Mouse (Mus musculus) megakaryocyte-erythroid progenitor cell, adult 5-6 weeks (primary cell): ENCODE data around the gene Ttc25. TPM values are rescaled to one million over a fixed set of nuclear protein-coding genes. Genes with fewer than 3 reads are reported as not detected.
A peak's percentile ranks its signal among the peaks of the same experiment; 100 is the strongest.
"Not testable (repeated sequence)": the region's sequence is repeated elsewhere in the genome, so short reads cannot be mapped to it uniquely, and the experiment has no call there.

Source experiments
- ATAC-seq: replicated peaks from 2 replicates; pipeline ENCODE4 v1.8.0; 2016; ENCODE audit warnings: mild to moderate bottlenecking, inconsistent platforms; ENCODE audit not compliant: severe bottlenecking, poor library complexity, low FRiP score, low TSS enrichment
- total RNA-seq, 2 experiments: library from RNA; stranded (forward) in 1 of 2; stranded (reverse) in 1 of 2; fragments of 200-1000, 215-1000 nt in 1 of 2; fragments of >200 nt in 1 of 2; fragmentation: Nextera tagmentation in 1 of 2; gene quantifications; 2 replicates each; pipeline ENCODE4 v1.2.3; 2014 to 2017

Gene Ttc25
- total RNA-seq, 2 experiments from 2014 or later = not detected

DNA sequence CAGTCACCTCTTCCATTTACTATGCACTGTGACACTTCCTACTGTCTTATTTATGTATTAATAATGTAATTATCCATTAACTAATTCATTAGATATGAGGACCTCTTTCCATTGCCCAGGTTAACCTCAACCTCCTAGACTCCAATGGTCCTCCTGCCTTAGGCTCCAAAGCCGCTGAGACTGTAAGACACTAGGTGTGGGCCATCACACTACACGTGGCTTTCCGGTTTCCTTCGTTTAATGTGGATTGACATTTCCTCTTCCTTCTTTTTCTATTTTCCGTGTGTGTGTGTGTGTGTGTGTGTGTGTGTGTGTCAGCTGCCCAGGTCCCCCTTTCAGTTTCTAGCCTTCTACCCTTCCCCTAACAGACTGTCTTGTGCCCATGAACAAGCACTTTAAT, 21.8 kb downstream of the Ttc25 start:
- ATAC-seq = no peak

DNA sequence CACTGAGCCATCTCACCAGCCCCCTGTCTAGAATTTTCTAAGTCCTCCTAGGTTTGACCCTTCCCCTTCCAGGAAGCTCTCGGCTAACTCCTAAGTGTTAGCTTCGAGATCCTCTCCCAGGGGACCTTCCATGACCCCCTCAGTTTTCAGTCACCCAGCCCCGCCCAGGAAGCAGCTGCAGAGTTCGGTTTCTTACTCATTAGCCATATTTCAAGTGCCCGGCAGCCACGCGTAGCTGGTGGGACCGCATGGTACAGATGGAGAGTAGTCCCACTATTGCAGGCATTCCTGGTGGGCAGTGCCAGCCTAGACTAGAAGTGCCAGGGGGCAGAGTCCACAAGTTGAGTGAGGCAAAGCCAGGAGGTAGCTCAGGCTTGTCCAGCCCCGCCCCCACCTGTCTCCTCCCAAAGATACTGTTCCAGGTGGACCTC, 22.4 kb downstream of the Ttc25 start:
- no peak for ATAC-seq

DNA sequence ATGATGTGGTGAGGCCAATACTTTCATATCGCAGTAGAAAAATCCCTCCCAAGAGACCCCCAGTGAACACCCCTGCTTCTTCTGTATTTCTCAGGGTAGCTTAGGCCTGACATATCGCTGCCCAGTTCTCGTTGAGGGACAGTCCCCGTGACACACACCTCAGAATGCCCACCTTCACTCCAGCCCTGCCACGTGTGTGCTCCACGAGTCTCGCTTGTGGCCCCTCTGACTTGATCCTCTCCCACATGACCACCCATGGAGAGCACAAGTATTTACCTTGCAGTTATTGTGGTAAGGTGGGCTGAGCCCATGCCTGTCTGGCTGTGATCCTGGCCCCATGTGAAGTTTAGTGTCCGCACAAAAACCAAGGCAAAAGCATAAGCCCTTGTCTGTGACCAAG, 23.3 kb downstream of the Ttc25 start:
- ATAC-seq = no peak

DNA sequence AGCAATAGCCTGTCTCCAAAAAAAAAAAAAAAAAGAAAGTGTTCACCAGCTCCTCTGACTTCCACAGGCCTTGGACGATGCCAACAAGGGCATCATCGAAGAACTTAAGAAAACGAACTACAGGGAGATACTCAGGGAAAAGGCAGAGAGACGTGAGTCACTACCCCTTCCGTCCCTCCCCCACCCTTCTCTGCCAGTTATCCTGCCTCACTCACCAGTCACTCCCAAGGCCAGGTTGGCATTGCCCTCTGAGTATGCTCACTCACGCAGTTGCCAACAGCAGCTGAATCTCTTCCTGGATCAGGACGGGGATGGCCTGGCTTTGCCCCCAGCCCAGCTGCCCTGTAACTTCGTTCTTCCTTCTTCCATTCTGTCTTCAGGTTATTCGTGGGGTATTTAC, 24.4 kb downstream of the Ttc25 start:
- ATAC-seq = no peak

DNA sequence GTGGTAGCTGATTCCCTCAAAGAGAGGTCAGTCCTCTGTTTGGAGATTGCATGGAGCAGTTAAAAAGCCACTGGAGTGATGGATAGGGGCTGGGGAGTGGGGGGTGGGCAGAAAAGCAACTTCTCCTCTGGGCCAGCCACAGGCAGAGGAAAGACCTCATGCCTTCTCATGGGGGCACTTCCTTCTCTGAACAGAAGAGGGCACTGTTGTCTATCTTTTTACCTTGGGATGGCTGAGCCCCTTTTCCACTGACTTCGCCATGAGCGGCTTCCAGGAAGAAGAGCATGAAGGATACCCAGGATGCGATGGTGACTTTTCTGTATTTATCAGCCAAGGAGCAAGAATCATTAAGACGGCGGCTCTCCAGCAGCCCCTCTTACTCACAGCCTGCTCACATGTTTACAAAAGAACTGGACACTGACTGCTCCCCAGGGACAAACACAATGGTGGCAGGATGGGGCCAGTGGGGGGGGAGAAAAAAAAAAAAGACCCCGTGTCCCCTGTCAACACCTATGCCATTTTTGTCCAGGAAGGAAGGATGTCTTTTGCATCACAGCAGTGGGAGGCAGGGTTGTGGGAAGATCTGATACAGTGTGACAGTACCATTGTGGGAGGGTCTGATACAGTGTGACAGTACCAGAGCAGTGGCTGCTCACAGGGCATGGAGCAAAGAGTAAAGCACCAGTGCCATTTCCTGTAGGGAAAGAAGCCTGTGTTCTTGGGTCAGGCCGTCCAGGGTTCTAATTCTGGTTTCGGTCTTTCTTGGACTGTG, 25.2 kb downstream of the Ttc25 start:
- peak; percentile 42 for ATAC-seq

DNA sequence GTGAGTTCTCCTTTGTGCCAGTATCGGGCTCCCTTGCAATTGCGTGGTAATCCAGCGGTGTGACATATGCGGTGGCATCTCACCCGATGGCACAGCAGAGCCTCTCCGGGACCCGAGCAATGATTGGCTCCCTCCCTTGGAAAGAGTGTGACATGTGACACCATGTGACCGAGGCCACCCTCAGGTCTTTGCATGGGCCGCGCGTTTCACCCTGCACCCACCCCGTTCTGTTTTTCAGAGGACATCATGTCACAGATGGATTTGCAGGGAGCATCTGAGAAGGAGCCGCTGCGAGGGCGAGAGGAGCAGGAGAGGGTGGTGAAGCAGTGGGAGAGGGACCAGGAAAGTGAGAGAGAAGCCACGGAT, 25.8 kb downstream of the Ttc25 start:
- ATAC-seq = peak; percentile 44; the same call in 1 of the 2 replicates

DNA sequence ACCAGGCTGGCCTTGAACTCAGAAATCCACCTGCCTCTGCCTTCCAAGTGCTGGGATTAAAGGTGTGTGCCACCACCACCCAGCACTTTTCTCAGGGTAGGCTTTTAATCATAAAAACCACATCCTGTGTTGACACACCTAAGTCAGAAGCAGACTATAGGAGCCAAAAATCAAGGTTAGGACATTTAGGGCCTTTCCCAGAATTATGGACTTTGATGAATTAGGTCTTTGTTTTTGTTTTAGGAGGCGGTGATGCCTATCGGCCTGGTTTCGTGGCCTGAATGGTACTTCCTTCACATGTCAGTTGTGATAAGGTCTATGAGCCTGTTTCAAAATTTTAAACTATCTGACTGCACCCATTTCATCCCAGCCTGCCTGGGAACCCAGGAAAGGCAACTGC, 28.8 kb downstream of the Ttc25 start:
- no peak for ATAC-seq

DNA sequence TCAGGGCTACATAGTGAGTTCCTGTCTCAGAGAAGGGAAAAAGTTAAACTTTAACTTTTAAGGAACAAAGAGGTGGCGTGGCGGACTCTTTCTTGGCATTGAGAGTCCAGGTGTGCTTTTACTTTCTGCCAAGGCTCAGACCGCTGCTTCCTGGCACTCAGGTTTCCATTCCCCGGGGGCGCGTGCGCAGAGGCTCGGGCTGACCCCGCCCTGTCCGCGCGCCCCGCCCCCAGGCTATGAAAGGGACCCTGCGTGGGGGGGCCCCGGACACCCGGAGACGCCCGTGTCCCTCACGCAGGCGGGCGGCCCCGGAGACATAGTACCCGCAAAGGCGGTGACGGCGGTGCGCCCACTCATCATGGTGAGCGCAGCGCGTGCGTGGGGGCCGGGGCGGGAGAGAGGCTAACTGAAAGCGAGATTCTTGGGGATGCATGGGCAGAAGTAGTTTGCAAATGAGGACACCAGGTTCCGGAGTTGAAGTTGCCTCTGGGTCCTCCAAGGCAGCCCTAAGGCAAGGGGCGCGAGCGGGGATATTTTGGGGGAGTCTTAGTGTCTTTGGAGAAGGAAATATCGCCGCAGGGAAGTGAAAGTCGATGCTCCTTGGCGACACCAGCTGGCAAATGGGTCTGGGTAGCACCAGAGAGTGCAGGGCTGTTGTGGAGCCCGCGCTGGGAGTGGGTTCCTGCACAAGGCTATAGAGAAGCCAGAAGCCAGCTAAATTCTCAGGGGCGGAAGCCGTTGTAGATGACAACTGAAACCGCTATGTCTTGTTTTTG, 29.5 kb downstream of the Ttc25 start, which contains the start of gene Cnp:
Gene Cnp, plus strand, starts transcription at position 197 of the 776 bp plus-strand sequence.
- ATAC-seq = peak; percentile 23

DNA sequence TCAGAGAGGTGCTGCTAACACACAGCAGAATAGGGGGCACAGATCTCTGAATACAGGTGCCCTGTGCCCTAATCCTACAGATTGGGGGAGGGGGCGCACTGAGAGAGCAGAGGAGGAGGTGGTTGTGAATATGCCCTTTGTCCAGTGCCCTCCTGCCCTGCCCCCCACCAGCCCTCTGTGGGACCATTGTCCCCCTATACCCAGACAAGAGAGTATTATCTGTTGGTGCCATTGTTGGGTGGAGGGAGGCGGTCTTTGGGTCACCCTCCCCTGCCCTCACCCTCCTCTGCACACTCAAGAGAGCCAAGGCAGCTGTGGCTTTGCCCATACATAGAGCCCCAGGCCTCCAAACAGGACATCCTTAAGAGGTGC, 30.1 kb downstream of the Ttc25 start:
- ATAC-seq = peak; percentile 36

DNA sequence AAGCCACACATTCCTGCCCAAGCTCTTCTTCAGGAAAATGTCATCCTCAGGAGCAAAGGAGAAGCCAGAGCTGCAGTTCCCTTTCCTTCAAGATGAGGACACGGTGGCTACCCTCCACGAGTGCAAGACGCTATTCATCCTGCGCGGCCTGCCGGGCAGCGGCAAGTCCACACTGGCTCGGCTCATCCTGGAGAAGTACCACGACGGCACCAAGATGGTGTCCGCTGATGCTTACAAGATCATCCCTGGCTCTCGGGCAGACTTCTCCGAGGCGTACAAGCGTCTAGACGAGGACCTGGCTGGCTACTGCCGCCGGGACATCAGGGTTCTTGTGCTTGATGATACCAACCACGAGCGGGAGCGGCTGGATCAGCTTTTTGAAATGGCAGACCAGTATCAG, 30.8 kb downstream of the Ttc25 start:
- ATAC-seq = no peak

DNA sequence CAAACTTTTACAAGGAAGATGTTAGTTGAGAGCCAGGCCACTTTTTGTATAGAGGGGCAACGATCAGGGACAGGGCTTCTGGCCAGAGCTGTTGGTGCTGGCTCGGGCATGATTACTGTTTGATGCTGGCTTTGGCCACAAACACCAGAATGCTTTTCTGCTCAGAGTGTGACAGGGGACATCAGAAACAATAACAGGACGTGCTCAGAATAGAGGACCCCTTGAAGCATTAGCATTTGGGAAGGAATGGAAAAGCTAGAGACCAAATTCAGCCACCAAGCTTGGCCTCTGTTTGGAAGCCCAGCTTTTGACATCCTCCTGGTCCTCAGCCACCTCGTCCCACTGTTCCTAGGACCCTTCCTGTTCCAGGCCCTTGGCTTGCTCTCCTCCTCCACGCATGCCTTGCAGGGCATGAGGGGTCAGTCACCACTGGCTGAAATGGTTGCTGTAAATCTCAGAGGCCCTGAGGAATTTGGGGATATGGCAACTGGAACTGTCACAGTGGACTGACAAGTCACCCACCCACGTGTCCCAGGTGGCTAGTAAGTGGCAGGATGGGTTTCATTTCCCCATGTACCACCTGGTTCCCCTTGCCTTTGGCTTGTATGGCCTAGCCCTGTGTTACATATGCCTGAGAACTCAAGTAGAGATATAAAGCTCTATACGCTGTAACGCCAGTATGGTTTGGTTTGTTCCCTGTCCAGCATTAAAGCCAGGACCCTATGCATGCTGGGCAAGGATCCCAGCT, 32.6 kb downstream of the Ttc25 start:
- ATAC-seq = no peak

DNA sequence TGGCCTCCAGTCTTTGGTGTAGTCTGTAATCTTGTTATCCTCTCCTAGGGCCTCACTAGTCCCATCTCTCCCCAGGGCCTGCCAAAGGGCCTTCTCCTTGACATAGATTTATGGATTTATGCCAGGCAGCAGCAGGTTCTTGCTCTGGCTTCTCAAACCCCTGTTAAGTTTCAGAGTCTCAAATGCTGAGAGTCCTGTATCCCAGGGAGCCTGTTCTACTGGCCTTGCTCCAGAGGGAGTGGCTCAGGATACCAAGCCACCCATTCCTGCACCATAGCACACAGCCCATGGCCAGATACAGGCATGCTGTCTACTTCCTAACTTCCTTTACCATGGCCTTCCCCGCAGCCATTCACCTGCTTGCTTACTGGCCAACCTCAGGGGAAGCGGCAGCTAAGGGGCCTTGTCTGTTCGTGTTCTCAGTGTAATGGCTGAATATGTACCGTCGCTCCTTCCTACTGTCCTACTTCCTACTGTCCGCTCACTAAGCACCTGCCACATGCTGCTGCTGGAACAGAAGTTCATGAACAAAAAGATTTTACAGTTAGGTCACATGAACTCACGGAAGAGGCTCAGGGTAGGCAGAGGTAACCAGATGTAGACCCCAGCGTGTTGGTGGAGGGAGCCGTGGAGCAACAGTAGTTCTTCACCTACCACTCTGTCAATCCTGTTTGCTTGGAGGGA, 33.9 kb downstream of the Ttc25 start:
- no peak for ATAC-seq

DNA sequence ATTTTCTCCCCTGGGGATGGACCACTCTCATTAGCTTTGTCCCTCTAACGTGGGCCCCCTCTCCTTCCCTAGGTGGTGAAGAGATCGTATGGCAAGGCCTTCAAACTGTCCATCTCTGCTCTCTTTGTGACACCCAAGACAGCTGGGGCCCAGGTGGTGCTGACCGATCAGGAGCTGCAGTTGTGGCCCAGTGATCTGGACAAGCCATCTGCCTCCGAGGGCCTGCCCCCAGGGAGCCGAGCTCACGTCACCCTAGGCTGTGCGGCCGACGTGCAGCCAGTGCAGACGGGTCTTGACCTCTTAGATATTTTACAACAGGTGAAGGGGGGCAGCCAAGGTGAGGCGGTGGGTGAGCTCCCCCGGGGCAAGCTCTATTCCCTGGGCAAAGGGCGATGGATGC, 34.9 kb downstream of the Ttc25 start:
- no peak for ATAC-seq

DNA sequence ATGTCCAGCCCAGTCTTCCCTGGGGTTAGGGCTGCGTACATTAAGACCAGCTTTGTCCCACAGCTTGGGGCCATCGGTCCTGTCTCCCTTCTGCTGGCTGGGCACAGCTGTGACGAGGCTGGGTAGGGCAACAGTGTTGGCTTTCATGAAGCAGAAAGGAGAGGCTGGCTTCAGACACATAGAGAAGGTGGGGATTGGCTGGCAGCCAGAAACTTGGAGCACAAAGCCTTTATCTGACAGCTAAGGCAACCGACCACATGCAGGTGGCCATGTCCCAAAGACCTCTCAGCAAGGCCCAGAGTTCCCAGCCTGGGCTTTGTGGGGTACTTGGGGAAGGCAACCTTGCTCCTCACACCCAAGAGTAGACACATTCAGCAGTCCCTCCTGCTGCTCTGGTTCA, 36.3 kb downstream of the Ttc25 start:
- ATAC-seq = peak; percentile 86

DNA sequence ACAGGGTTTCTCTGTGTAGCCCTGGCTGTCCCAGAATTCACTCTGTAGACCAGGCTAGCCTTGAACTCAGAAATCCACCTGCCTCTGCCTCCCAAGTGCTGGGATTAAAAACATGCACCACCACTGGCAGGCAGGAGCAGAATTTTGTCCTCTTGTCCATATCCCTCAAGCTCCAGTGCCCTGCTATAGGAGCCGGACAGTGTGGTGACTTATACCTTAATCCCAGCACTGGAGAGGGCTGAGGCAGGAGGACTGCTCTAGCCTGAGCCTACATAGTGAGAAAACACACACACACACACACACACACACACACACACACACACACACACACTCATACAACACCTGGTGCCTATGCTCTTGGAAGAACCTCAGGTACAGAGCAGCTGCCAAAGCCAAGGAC, 37.0 kb downstream of the Ttc25 start:
- ATAC-seq = not testable (repeated sequence)

DNA sequence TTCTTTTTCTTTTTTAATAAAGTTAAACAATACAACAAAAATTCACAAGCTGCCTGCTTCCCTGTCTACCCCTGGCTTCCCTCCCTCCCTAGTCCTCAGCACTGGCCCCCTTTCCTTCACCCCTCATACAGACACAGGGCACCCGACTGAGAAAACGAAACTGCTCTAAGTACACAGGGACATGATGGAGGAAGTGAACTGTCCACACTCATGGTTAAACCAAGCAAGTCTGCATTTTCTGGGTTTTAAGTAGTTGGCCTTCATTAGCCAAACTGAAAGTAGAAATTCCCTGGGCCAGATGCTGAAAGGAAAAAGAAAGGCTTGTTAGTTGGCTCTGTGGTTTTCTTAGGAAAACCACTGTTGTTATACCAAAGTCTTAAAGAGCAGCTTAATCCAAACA, 37.4 kb downstream of the Ttc25 start:
- no peak for ATAC-seq

DNA sequence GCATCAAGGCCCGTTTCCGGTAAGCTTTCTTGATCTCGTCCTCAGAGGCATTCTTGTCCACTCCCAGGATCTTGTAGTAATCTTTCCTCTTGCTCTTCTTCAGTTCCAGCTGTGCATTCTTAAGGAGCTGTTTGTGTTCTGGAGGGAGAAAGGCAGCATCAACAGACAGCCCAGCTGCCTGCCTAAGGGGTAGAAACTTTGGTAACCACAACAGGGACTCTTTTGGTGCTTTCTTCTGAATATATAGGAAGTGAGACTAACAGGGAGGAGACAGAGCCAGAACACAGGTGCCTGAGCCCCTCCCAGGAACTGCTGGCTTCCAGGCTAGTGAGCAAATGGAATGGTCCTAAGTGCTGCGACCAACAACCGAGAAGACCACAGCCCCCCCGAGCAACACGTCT, 39.2 kb downstream of the Ttc25 start:
- ATAC-seq = no peak

DNA sequence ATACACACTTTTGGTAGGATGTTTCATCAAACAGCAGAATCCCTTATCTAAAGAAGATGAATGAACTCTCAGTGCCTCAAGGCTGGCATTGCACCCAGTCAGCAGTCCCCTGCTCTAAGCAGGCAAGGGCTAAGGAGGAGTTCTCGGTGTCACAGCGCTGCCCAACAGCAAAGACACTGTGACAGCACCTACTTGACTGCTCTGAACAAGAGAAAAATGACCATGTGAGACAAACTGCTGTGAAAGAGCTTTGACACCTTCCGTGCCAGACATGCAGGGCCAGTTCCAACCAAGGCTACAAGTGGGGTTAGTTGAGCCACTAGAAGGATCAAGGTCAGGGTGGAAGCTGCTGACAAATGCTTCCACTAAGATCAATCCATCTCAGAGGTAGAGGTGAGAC, 39.7 kb downstream of the Ttc25 start:
- ATAC-seq = no peak

DNA sequence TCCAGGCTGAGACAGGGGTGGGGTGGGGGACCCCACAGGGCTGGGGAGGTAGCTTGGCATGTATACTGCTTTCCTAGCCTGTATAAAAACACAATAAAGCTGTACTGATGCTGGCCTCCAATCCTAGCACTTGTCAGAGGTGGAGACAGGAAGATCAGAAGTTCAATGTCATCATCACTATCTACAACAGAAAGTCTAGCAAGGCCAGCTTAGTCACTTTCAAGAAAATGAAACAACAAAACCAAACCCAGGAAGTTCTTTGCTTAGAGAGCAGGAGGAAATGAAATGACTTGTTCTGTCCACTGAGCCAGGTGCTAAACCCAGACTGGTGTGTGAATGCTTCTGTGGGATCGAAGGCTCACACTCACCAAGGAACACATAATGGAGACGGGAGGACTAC, 43.1 kb downstream of the Ttc25 start:
- no peak for ATAC-seq
